Mouse (Mus musculus) adrenal gland, postnatal 10 days (tissue): ENCODE data around the gene Gm10112. TPM values are rescaled to one million over a fixed set of nuclear protein-coding genes. Genes with fewer than 3 reads are reported as not detected.

Source experiments
- DNase-seq: peaks from one replicate; pipeline ENCODE4 v3.0.0; 2021; ENCODE audit warnings: mixed read lengths
- long read RNA-seq, 2 experiments: library from polyadenylated mRNA; stranded (forward); transcript quantifications; one replicate each; pipeline ENCODE4 v2.0.0; 2021
- total RNA-seq, 2 experiments: library from RNA; stranded (reverse); gene quantifications; 2 replicates each; pipeline ENCODE4 v1.2.3; 2021

Gene Gm10112
- not detected for total RNA-seq
- long read RNA-seq, experiment 1: 0 reads
- long read RNA-seq, experiment 2: 0 reads

DNA sequence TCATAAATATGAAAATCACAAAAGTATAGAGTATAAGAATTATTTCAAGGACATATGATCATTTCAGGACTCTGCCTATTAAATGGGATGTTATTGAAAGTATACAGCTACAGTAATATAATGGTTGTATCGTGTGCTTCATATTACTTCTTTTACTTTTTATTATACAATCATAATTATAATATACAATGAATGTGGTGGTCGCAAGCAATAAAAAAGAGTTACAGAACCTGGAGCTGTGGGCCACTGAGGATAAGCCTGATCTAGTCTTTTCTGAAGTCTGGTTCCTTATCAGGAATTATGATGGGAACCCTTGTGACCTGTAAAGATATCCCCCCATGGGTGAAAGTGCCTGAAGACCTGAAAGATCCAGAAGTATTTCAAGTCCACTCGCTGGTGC, at the start of gene Gm10112:
Gm10112 (plus strand) TSS at position 301 of the 400 bp plus-strand sequence.
- DNase-seq: no peak

GRCm38 (mm10) chrX:111189574-111189973, 21.4 kb downstream of the Gm10112 start:
- no peak for DNase-seq

DNA sequence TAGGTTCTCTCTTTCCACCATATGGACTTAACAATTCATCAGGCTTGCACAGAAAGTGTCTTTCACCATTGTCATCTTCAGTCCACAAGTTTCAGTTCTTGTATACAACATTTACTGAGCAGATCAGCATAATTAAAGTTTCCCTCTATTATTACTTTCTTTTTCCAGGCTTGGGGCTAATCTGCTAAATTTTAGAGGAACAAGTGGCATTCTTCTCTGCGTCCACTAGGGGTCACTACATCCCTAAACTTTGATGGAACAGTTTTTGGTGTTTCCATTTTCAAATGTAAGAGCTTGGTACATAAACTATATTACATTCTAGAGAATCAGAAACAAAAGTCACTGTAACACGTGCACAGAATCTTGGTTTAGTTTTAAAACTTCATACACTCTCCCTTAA, 28.2 kb downstream of the Gm10112 start:
- peak; percentile 3 for DNase-seq

- peak; percentile 28 for DNase-seq
Observed at GRCm38 (mm10) chrX:111210225-111210624, 42.1 kb downstream of the Gm10112 start.

Other genes starting within 250 kb of the Gm10112 start
- gene Cylc1, start 57.9 kb upstream of the Gm10112 start, total RNA-seq: not detected